Mouse (Mus musculus) hindlimb bud, embryonic 11.5 days (tissue): ENCODE measurements around the gene Ppp6c.
A peak's percentile ranks its signal among the peaks of the same experiment; 100 is the strongest.
"Not testable (repeated sequence)": the region's sequence is repeated elsewhere in the genome, so short reads cannot be mapped to it uniquely, and the experiment has no call there.

Source experiments
- DNase-seq: peaks from one replicate; pipeline ENCODE4 v3.0.0-alpha.2; 2012; ENCODE audit warnings: low read depth, low spot score; ENCODE audit errors: extremely low spot score

Ppp6c gene

GRCm38 (mm10) chr2:39226019-39226640 is at the start of gene Ppp6c:
Gene Ppp6c, minus strand, starts transcription at chr2:39226451.
- DNase-seq, result peak; percentile 79

GRCm38 (mm10) chr2:39268357-39268756 is 42.1 kb upstream of the Ppp6c start:
- peak; percentile 16 for DNase-seq

DNA sequence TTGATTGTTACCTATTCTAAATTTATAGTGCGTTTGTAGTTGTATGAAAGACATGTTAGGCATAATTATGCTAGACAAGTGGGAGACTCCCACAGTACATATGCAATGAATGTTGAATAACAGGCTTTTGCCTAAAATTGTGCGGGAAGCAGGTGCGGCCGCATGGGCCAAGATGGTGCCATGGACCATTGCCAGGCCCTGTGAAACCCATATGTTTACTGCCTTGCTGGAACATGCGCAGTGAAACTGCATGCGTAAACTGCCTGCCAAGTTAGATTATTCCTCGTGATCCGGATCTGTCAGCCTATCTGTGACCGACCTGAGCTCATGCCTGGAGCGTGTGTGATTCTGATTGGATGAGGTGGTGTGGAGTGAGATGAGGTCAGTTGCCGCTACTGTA is 26.0 kb upstream of the Ppp6c start:
- not testable (repeated sequence) for DNase-seq

DNA sequence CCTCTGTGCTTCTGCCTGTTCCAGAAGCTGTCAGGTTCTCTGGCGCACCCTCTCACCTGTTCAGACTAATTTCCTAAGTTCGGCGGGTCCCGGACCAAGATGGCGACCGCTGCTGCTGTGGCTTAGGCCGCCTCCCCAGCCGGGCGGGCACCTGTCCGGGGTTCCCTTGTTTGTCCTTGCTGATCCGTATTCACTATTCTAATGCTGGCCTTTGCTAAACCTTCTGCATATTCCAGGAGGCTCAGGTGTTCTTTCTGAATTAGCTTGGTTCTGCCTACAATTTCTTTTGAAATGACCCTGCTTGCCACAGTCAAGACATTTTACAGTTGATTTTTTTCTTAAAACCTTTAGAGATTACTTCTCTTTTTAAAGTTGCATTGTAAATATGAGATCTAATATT is 20.6 kb upstream of the Ppp6c start:
- DNase-seq, result not testable (repeated sequence)

GRCm38 (mm10) chr2:39226731-39227130 is 480 bp upstream of the Ppp6c start:
- DNase-seq, result no peak

- DNase-seq, result not testable (repeated sequence)
Observed at GRCm38 (mm10) chr2:39225331-39226018, 776 bp downstream of the Ppp6c start.

- DNase-seq, result no peak
Observed at GRCm38 (mm10) chr2:39224621-39225020, 1.6 kb downstream of the Ppp6c start.

GRCm38 (mm10) chr2:39220010-39220409 is 6.2 kb downstream of the Ppp6c start:
- no peak for DNase-seq

GRCm38 (mm10) chr2:39219034-39219433 is 7.2 kb downstream of the Ppp6c start:
- no peak for DNase-seq

DNA sequence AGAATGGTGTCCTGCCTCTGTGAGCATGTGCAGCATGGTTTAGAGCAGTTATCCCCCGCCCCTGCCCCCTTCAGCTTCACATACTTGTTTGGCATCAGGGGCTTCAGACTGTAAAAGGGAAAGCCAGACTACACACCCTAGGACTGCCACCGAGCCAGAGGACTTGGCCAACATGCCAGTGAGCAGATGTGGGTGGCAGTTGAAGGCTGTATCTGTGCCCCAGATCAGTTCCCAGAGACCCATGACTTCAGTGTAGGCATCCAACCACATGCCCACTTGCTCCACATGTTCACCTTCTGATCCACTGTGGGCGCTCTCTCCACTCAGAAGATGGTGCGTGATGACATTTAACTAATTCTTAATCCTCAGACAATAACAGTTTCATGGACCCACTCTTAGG is 9.1 kb downstream of the Ppp6c start:
- no peak for DNase-seq

GRCm38 (mm10) chr2:39210738-39211137 is 15.5 kb downstream of the Ppp6c start:
- no peak for DNase-seq

DNA sequence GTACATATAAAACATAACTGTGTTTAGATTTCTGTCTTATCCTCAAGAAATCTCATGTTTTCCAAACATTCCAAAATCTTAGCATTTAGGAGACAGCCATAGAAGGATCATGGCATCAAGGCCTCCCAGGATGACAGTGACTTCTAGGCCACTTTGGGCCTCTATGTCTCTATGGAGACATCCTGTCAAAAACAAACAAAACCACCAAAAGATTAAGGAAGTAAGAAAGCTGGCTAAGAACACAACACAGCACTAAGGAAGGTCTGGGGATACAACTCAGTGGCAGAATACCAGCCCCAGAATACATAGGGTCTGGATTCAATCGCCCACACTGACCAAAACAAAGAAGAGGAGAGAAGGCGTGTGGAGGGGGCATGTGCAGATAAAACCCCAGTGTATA is 22.9 kb downstream of the Ppp6c start:
- DNase-seq, result no peak

- DNase-seq, result no peak
Observed at GRCm38 (mm10) chr2:39194809-39195208, 31.4 kb downstream of the Ppp6c start.

- peak; percentile 93 for DNase-seq
Observed at GRCm38 (mm10) chr2:39190561-39191056, 35.6 kb downstream of the Ppp6c start, which contains the start of gene Scai. Gene Scai, minus strand, starts transcription at chr2:39190734.

DNA sequence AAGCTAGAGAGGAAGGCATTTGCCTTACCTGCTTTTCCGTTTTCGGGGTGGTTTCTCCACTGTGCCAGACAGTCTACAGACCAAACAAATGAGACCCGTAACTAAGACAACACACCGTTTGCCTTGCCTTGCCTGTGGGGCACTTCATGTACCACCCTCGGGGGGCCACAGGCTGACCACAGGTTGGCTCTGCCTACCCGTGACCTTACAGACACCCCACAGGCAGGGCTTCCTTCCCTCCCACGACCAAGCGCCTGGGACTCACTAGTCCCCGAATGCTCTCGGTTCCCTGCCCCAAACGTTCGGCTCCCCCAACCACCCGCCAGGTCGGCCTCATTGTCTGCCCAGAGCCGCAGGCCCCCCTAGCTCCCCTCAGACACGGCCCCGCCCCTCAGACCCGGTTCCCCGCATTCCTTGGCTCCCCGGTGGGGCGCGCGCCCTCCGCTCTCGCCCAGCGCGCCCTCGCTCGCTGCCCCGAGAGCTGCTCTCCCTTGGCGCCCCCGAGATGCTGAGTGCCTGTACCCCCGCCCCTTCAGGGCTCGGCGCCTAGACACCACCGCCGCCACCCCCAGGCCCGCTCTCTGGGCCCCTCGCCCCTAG is 36.2 kb downstream of the Ppp6c start:
- DNase-seq, result no peak

- no peak for DNase-seq
Observed at GRCm38 (mm10) chr2:39185942-39186341, 40.3 kb downstream of the Ppp6c start.

GRCm38 (mm10) chr2:39183587-39183986 is 42.7 kb downstream of the Ppp6c start:
- DNase-seq, result no peak

GRCm38 (mm10) chr2:39160996-39161395 is 65.3 kb downstream of the Ppp6c start:
- DNase-seq, result no peak

DNA sequence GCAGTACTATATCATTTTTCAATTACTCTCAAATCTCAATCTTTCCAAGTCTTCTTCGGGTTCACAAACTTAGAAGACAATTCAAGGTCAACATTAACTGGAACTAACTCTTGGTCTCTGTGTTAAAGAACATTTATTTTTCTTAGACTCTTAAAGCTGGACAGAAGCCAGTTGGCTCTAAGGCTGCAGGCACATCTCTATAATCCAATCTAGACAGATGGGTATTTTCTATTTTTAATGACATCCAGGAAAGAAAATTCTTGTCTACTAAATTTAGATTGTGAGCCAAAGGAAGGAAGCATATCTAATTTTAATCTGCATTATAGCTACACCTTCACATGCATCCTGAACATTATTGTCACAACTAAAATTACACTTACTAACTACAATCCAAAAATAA is 68.3 kb downstream of the Ppp6c start:
- DNase-seq, result no peak

- no peak for DNase-seq
Observed at GRCm38 (mm10) chr2:39156821-39157220, 69.4 kb downstream of the Ppp6c start.

DNA sequence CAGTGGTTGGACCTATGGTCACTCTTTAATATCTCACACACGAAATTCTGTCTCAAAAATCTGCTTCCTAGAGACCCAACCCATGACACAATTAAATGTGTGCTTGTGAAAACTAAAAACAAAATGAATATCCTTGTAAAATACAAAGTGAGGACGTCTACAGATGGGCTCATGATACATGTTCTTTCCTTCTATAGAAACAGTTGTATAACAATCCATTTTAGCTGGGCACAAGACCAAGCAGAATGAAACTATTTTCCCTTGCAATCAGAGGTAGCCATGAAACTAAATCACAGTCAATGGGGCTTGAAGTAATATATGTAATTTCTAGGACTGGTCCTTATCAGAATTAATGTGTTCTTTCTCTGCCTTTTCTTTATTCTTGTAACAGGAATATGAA is 75.3 kb downstream of the Ppp6c start:
- DNase-seq, result no peak

GRCm38 (mm10) chr2:39148075-39148474 is 78.2 kb downstream of the Ppp6c start:
- no peak for DNase-seq
